Mouse (Mus musculus): ENCODE results near the gene Exosc2.

GRCm38 (mm10) chr2:31662939-31663803, 7.3 kb upstream of the Exosc2 start:
- no peak for TF ChIP-seq POLR2A (IDR thresholded peaks at IDR 0.05; ENCODE audit: extremely low read depth, insufficient read depth, low read length)
- TF ChIP-seq CTCF (IDR thresholded peaks at IDR 0.05; ENCODE audit: extremely low read depth, insufficient read depth, low read length): no peak

All from cortical plate, adult 2 months (tissue).